Mouse (Mus musculus): Measurements from ENCODE around the gene Gm17349. TPM values are rescaled to one million over a fixed set of nuclear protein-coding genes. Genes with fewer than 3 reads are reported as not detected.
"Not testable (repeated sequence)": the region's sequence is repeated elsewhere in the genome, so short reads cannot be mapped to it uniquely, and the experiment has no call there.

Gm17349 gene
- total and polyA plus RNA-seq, 2 experiments = 1.4 TPM; not detected in 1

DNA sequence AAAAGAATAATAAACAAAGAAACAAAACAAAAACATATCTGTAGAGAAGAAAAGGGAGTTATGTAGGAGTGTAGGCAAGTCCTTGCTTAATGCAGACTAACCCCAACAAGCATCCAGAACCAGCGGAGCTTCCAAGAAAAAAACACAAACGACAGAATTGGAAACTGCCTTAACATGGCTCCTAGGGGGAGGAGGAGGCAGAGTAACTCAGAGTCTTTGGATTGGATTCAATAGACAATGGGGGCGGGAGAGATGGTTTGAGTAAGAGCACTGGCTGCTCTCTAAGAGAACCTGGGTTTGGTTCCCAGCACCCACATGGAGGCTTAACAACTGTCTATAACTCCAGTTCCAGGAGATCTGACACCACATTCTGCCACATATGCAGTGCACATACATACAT is 26.4 kb upstream of the Gm17349 start:
- Histone ChIP-seq H3K27me3 (ENCODE audit: control insufficient read depth, insufficient read depth, low read length) (no peaks in the 10 kb centered on the region), H3K79me2 (ENCODE audit: control insufficient read depth, insufficient read depth, low read length) (peaks cover 2% of the 10 kb centered on the region; the same call in 1 of the 2 replicates), H3K4me3 (ENCODE audit: insufficient read depth, low read depth, low read length) (no peak overlapping the region), H3K4me1 (ENCODE audit: control insufficient read depth, insufficient read depth, low read length) (peaks cover under 1% of the 10 kb centered on the region; the same call in 1 of the 2 replicates), H3K9ac (ENCODE audit: low read depth, low read length) (no peak overlapping the region), H3K27ac (replicated peaks; ENCODE audit: insufficient read depth, low read depth, low read length) (no peak overlapping the region), H3K36me3 (ENCODE audit: control insufficient read depth, insufficient read depth, low read length) (peaks cover 5% of the 10 kb centered on the region; the same call in 1 of the 2 replicates)
- DNase-seq (ENCODE audit: extremely low read depth, low read depth, low spot score) = no peak
- 92% methylated on average over 3 of the region's 3 CpGs for WGBS
- TF ChIP-seq POLR2A (IDR thresholded peaks at IDR 0.05; ENCODE audit: extremely low read depth, insufficient read depth, low read length) (no peak), CTCF (IDR thresholded peaks at IDR 0.05; ENCODE audit: low read depth, low read length) (no peak)

DNA sequence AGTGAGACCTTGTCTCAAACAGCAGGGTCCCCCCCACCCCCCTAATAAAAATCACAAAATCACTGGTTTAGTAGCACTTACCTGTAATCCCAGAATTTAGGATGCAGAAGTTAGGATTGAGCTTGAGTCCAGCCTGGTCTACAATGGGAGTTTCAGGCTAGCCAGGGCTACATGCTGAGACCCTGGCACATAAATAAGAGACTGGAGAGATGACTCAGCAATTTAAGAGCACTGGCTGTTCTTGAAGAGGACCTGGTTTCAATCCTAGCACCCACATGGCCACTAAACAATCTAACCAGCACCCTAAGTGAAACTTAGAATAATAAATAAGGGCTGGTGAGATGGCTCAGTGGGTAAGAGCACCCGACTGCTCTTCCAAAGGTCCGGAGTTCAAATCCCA is 25.9 kb upstream of the Gm17349 start:
- peaks cover 5% of the 10 kb centered on the region; the same call in 1 of the 2 replicates for H3K36me3 ChIP-seq (ENCODE audit: control insufficient read depth, insufficient read depth, low read length)
- TF ChIP-seq CTCF (IDR thresholded peaks at IDR 0.05; ENCODE audit: low read depth, low read length) = no peak
- no peak for TF ChIP-seq POLR2A (IDR thresholded peaks at IDR 0.05; ENCODE audit: extremely low read depth, insufficient read depth, low read length)
- no peaks in the 10 kb centered on the region for H3K27me3 ChIP-seq (ENCODE audit: control insufficient read depth, insufficient read depth, low read length)
- peaks cover 2% of the 10 kb centered on the region; the same call in 1 of the 2 replicates for H3K79me2 ChIP-seq (ENCODE audit: control insufficient read depth, insufficient read depth, low read length)
- DNase-seq (ENCODE audit: extremely low read depth, low read depth, low spot score) = no peak
- H3K9ac ChIP-seq (ENCODE audit: low read depth, low read length) = no peak overlapping the region
- whole genome bisulfite sequencing = 100% methylated on average over 2 of the region's 2 CpGs
- H3K4me1 ChIP-seq (ENCODE audit: control insufficient read depth, insufficient read depth, low read length) = peaks cover 3% of the 10 kb centered on the region; the same call in 1 of the 2 replicates
- H3K27ac ChIP-seq (replicated peaks; ENCODE audit: insufficient read depth, low read depth, low read length) = no peak overlapping the region
- no peak overlapping the region for H3K4me3 ChIP-seq (ENCODE audit: insufficient read depth, low read depth, low read length)

DNA sequence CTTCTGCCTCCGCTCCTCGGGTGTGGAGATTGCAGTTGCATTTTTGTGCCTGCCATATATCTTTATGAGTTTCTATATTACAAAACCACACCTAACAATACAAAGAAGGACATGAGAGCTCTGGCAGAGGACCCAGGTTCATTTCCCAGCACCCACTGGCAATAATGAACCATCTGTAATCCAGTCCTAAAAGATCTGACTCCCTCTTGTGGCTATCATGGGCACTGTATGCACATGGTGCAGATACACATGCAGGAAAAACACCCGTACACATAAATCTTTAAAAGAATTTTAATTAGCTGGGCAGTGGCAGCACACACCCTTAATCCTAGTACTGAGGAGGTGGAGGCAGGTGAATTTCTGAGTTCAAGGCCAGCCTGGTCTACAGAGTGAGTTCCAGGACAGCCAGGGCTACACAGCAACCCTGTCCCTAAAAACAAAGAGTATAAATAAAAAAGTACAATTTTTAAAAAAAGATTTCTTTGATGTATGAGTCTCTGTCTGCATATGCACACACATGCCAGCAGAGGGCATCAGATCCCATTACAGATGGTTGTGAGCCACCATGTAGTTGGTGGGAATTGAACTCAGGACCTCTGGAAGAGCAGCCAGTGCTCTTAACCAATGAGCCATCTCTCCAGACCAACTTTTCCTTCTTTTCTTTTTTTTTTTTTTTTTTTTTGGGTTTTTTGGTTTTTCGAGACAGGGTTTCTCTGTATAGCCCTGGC is 23.9 kb upstream of the Gm17349 start:
- peaks cover 2% of the 10 kb centered on the region; the same call in 1 of the 2 replicates for H3K79me2 ChIP-seq (ENCODE audit: control insufficient read depth, insufficient read depth, low read length)
- no peaks in the 10 kb centered on the region for H3K27me3 ChIP-seq (ENCODE audit: control insufficient read depth, insufficient read depth, low read length)
- WGBS = 96% methylated on average over 4 of the region's 4 CpGs
- H3K4me3 ChIP-seq (ENCODE audit: insufficient read depth, low read depth, low read length) = no peak overlapping the region
- peak; percentile 14; the same call in 1 of the 2 replicates for TF ChIP-seq CTCF (IDR thresholded peaks at IDR 0.05; ENCODE audit: low read depth, low read length)
- no peak for TF ChIP-seq POLR2A (IDR thresholded peaks at IDR 0.05; ENCODE audit: extremely low read depth, insufficient read depth, low read length)
- peaks cover 10% of the 10 kb centered on the region for H3K4me1 ChIP-seq (ENCODE audit: control insufficient read depth, insufficient read depth, low read length)
- peaks cover 5% of the 10 kb centered on the region; the same call in 1 of the 2 replicates for H3K36me3 ChIP-seq (ENCODE audit: control insufficient read depth, insufficient read depth, low read length)
- no peak overlapping the region for H3K9ac ChIP-seq (ENCODE audit: low read depth, low read length)
- DNase-seq (ENCODE audit: extremely low read depth, low read depth, low spot score) = no peak
- H3K27ac ChIP-seq (replicated peaks; ENCODE audit: insufficient read depth, low read depth, low read length) = no peak overlapping the region

DNA sequence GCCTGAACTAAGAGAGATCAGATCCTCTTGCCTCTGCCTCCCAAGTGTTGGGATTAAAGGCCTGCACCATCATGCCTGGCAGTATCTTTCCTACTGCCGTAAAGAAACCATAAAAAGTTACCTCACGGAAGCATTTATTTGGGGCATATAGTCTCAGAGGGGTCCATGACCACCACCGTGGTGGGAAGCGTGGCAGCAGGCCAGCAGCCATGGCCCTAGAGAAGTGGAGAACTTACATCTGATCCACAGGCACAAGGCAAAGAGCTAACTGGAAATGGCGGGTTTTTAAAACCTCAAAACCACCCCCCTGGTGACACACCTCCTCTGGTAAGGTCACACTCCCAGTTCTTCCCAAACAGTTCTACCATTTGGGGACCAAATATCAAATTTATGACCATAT is 22.9 kb upstream of the Gm17349 start:
- no peak overlapping the region for H3K9ac ChIP-seq (ENCODE audit: low read depth, low read length)
- H3K27me3 ChIP-seq (ENCODE audit: control insufficient read depth, insufficient read depth, low read length) = no peaks in the 10 kb centered on the region
- H3K4me1 ChIP-seq (ENCODE audit: control insufficient read depth, insufficient read depth, low read length) = peaks cover 17% of the 10 kb centered on the region
- no peak overlapping the region for H3K27ac ChIP-seq (replicated peaks; ENCODE audit: insufficient read depth, low read depth, low read length)
- peaks cover 5% of the 10 kb centered on the region; the same call in 1 of the 2 replicates for H3K36me3 ChIP-seq (ENCODE audit: control insufficient read depth, insufficient read depth, low read length)
- TF ChIP-seq POLR2A (IDR thresholded peaks at IDR 0.05; ENCODE audit: extremely low read depth, insufficient read depth, low read length) (no peak), CTCF (IDR thresholded peaks at IDR 0.05; ENCODE audit: low read depth, low read length) (no peak)
- no peak for DNase-seq (ENCODE audit: extremely low read depth, low read depth, low spot score)
- 95% methylated on average over 5 of the region's 5 CpGs for WGBS
- peaks cover 2% of the 10 kb centered on the region; the same call in 1 of the 2 replicates for H3K79me2 ChIP-seq (ENCODE audit: control insufficient read depth, insufficient read depth, low read length)
- no peak overlapping the region for H3K4me3 ChIP-seq (ENCODE audit: insufficient read depth, low read depth, low read length)

DNA sequence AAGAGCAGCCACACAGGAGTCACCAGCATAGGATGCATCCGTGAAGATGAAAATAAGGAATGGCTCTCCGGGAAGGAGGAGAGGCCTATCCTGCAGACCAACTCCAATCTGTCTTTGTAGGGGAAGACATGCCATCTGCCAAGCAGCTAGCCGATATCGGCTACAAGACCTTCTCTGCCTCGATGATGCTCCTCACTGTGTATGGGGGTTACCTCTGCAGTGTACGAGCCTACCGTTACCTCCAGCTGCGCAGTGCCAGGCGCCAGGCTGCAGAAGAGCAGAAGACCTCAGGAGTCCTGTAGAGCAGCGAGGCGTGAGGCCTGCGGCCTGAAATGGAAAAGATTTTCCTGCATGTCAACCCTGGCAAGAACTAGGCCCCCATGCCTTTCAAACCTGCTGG is 22.2 kb upstream of the Gm17349 start:
- Histone ChIP-seq H3K9ac (ENCODE audit: low read depth, low read length) (no peak overlapping the region), H3K27ac (replicated peaks; ENCODE audit: insufficient read depth, low read depth, low read length) (no peak overlapping the region), H3K27me3 (ENCODE audit: control insufficient read depth, insufficient read depth, low read length) (no peaks in the 10 kb centered on the region), H3K4me3 (ENCODE audit: insufficient read depth, low read depth, low read length) (no peak overlapping the region), H3K36me3 (ENCODE audit: control insufficient read depth, insufficient read depth, low read length) (peaks cover 5% of the 10 kb centered on the region; the same call in 1 of the 2 replicates), H3K4me1 (ENCODE audit: control insufficient read depth, insufficient read depth, low read length) (peaks cover 21% of the 10 kb centered on the region), H3K79me2 (ENCODE audit: control insufficient read depth, insufficient read depth, low read length) (peaks cover 2% of the 10 kb centered on the region; the same call in 1 of the 2 replicates)
- no peak for TF ChIP-seq POLR2A (IDR thresholded peaks at IDR 0.05; ENCODE audit: extremely low read depth, insufficient read depth, low read length)
- no peak for TF ChIP-seq CTCF (IDR thresholded peaks at IDR 0.05; ENCODE audit: low read depth, low read length)
- 97% methylated on average over 12 of the region's 12 CpGs for WGBS
- no peak for DNase-seq (ENCODE audit: extremely low read depth, low read depth, low spot score)

DNA sequence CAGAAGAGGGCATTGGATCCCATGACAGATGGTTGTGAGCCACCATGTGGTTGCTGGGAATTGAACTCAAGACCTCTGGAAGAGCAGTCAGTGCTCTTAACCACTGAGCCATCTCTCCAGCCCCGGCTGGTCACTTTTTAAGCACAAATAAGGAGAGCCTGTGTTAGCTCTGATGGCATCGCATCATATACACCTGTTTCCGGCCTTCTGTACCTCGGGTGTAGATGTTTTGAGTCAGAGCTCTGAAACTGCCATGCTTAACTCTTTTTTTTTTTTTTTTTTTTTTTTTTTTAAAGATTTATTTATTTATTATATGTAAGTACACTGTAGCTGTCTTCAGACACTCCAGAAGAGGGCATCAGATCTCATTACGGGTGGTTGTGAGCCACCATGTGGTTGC is 21.7 kb upstream of the Gm17349 start:
- 82% methylated on average over 5 of the region's 5 CpGs for WGBS
- H3K9ac ChIP-seq (ENCODE audit: low read depth, low read length); H3K79me2 ChIP-seq (ENCODE audit: control insufficient read depth, insufficient read depth, low read length); H3K4me3 ChIP-seq (ENCODE audit: insufficient read depth, low read depth, low read length); H3K27me3 ChIP-seq (ENCODE audit: control insufficient read depth, insufficient read depth, low read length); H3K36me3 ChIP-seq (ENCODE audit: control insufficient read depth, insufficient read depth, low read length); H3K27ac ChIP-seq (replicated peaks; ENCODE audit: insufficient read depth, low read depth, low read length); DNase-seq (ENCODE audit: extremely low read depth, low read depth, low spot score): not testable (repeated sequence)
- H3K4me1 ChIP-seq (ENCODE audit: control insufficient read depth, insufficient read depth, low read length) = peaks cover 25% of the 10 kb centered on the region

Data from liver, adult 2 months (tissue).